Mouse (Mus musculus) forebrain, embryonic 15.5 days (tissue): ENCODE results near the gene Prok2. TPM values are rescaled to one million over a fixed set of nuclear protein-coding genes. Genes with fewer than 3 reads are reported as not detected.

Experiments
- ATAC-seq: fragments of 200-750 bp; cut with Nextera tagmentation; replicated peaks from 2 replicates; pipeline ENCODE4 v1.8.0; 2017; ENCODE audit warnings: mild to moderate bottlenecking, moderate TSS enrichment, moderate library complexity
- H3K27ac ChIP-seq: fragments of 300-500 bp; sonication (generic); replicated peaks from 2 replicates; pipeline ENCODE4 v1.5.1; 2015; ENCODE audit warnings: mild to moderate bottlenecking, inconsistent platforms
- H3K27me3 ChIP-seq: fragments of 300-500 bp; sonication (generic); 2 replicates; pipeline ENCODE4 v1.6.1; 2015; ENCODE audit warnings: inconsistent platforms
- H3K36me3 ChIP-seq: fragments of 300-500 bp; sonication (generic); 2 replicates; pipeline ENCODE4 v1.6.1; 2015; ENCODE audit warnings: mild to moderate bottlenecking, inconsistent platforms
- H3K4me1 ChIP-seq: fragments of 300-500 bp; sonication (generic); 2 replicates; pipeline ENCODE4 v1.6.1; 2015; ENCODE audit warnings: inconsistent platforms
- H3K4me2 ChIP-seq: fragments of 300-500 bp; sonication (generic); replicated peaks from 2 replicates; pipeline ENCODE4 v1.6.1; 2015; ENCODE audit warnings: mild to moderate bottlenecking, inconsistent platforms
- H3K4me3 ChIP-seq: fragments of 300-500 bp; sonication (generic); 2 replicates; pipeline ENCODE4 v1.5.1; 2015; ENCODE audit warnings: mild to moderate bottlenecking, inconsistent platforms
- H3K9ac ChIP-seq: fragments of 300-500 bp; sonication (generic); replicated peaks from 2 replicates; pipeline ENCODE4 v1.6.1; 2015; ENCODE audit warnings: mild to moderate bottlenecking, inconsistent platforms
- H3K9me3 ChIP-seq: fragments of 300-500 bp; sonication (generic); 2 replicates; pipeline ENCODE4 v1.6.1; 2016; ENCODE audit warnings: inconsistent platforms
- WGBS: fragments of 180-500 bp; shearing (Covaris S2); methylation state at CpG from one replicate; pipeline ENCODE4 v1.1.7; 2015; ENCODE audit warnings: mixed read lengths; 5-methylcytosine and 5-hydroxymethylcytosine counted together
- polyA plus RNA-seq: library from polyadenylated mRNA; unstranded; fragments of >200 nt; fragmentation: Nextera tagmentation; extraction: Ambion mirVana; gene quantifications from 2 replicates; pipeline ENCODE4 v1.2.1, GENCODE M21; 2015

Gene Prok2
- polyA plus RNA-seq, 1 experiment from 2014 or later, result 2.4 TPM

DNA sequence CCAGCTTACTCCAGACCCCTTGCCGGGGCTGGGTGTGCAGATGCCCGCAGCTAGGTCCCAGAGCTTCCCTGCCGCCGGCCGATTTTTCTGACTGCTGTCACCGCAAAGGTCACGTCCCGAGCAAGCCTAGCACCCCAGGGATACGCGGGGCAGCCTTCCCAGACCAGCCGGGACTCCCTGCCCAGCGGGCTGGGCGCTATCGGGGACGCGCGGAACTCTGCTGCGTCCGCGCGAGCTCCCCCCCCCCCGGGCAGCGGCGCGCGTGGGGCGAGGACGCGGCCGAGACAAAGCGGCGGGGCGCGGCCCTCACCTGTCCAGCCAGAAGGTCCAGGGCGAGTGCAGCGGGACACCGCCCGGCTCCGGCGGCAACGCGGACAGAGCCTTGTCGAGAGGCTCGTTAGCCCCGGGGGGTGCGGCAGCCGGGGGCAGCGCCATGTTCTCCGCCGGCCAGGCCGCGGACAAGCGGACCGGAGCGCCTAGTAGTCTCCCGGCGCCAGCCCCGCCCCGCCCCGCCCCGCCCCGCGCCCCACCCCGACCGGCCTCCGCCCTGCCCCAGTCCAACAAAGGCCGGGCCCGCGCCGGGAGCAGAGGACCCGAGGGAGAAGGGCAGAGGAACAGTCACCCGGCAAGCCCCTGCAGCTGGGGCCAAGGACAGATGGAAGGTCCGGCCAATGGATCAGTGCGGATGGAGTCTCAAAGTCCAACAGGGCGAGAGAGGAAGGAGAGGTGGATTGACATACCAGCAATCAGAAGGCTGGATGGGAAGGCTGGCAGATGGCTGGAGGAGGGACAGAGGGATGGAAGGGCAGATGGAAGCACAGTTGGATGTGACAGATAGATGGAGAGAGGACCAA lies 59.6 kb downstream of the Prok2 start, which contains the start of the genes Eif4e3 and Gm20696:
Eif4e3 (minus strand) TSS at position 454 of the 854 bp plus-strand sequence.
Gm20696 (minus strand) TSS at position 480 of the 854 bp plus-strand sequence.
- peak; percentile 35 for ATAC-seq
- Histone ChIP-seq H3K9me3 (no peaks in the 10 kb centered on the region), H3K4me3 (peak within 1 kb of the TSS; percentile 86), H3K27me3 (no peaks in the 10 kb centered on the region), H3K36me3 (no peaks in the 10 kb centered on the region), H3K4me2 (peak within 1 kb of the TSS; percentile 92), H3K9ac (peak within 1 kb of the TSS; percentile 84), H3K27ac (peak within 1 kb of the TSS; percentile 48), H3K4me1 (peaks cover 60% of the 10 kb centered on the region)
- under 1% methylated on average over 70 of the region's 75 CpGs for WGBS

DNA sequence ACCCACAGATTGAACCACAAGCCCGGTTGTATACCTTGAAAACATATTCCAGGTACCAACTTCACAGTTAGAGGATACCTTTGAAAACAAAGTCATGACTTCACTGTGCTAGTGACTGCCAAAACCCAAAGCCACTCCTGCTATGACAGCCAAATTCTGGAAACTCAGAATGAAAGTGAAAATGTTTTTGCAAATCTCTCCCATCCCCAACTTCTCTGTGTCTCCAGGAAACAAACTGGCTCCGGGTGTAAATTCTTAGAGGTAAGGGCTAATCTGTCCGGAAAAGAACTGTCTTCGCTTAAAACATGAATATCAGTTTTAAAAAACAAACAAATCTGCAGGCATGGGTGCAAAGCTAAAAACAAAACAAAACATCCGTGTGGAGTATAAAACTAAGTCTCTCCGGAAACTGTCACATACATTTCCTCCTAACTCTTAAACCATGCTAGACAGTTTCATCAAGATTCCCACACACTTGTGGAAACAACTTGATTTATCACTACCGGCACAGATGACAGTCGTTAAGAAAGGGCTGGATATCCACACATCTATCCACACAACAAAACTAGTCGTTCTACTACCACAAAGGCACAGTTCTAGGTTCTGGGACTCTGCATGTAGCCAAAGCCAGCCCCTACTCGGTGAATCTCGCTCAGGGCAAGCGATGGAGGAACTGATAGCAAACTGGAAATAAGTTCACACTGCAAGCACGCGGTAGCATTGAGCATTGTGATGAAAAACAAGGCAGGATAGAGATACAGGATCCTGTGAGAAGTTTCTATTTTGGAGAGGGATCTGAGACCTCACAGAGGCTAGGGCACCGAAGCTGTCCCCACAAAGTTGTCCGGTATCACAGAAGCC lies 60.5 kb downstream of the Prok2 start:
- Histone ChIP-seq H3K27ac (peak overlapping the region; percentile 48), H3K36me3 (no peaks in the 10 kb centered on the region), H3K9ac (peak overlapping the region; percentile 84), H3K9me3 (no peaks in the 10 kb centered on the region), H3K4me1 (peaks cover 53% of the 10 kb centered on the region), H3K27me3 (no peaks in the 10 kb centered on the region), H3K4me3 (peak overlapping the region; percentile 86), H3K4me2 (peak overlapping the region; percentile 92)
- 31% methylated on average over 16 of the region's 16 CpGs for whole genome bisulfite sequencing
- ATAC-seq, result no peak

DNA sequence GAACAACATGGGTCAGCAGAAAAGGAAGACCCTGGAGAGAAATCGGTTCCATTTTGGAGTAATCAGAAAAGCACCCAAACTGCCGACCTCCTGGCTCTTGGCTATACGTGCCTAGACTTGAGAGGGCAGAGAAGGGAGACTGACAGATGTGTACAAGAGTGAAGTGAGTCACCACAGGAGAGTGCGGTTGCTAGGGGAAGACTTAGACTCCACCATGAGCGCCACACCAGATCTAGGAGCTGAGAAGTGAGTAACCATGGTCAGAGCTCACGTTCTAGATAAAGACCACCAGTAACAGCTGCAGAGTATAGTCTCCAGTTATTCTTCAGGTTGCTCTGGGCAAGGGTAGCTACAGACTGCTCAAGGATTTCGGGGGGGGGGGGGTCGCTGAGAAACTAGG lies 63.0 kb downstream of the Prok2 start:
- no peak for ATAC-seq
- Histone ChIP-seq H3K4me3 (no peak overlapping the region), H3K36me3 (no peaks in the 10 kb centered on the region), H3K27ac (no peak overlapping the region), H3K9me3 (no peaks in the 10 kb centered on the region), H3K4me2 (no peak overlapping the region), H3K9ac (no peak overlapping the region), H3K4me1 (peaks cover 29% of the 10 kb centered on the region), H3K27me3 (no peaks in the 10 kb centered on the region)
- WGBS, result 84% methylated on average over 8 of the region's 8 CpGs

Other genes starting within 250 kb of the Prok2 start
- 102 and 111 TPM in 2 replicates for gene Foxp1, start 203.7 kb downstream of the Prok2 start, polyA plus RNA-seq
- gene Eif4e3, start 59.6 kb downstream of the Prok2 start, polyA plus RNA-seq, result 9.9 and 10.0 TPM in 2 replicates
- gene Gm20696, start 59.6 kb downstream of the Prok2 start, polyA plus RNA-seq, result 5.7 and 5.8 TPM in 2 replicates
- 22.5 and 24.2 TPM in 2 replicates for gene Gpr27, start 33.7 kb downstream of the Prok2 start, polyA plus RNA-seq